Mouse (Mus musculus) layer of hippocampus, postnatal 25 days (tissue): ENCODE results near the gene Olfr1404. TPM values are rescaled to one million over a fixed set of nuclear protein-coding genes. Genes with fewer than 3 reads are reported as not detected.
"Not testable (repeated sequence)": the region's sequence is repeated elsewhere in the genome, so short reads cannot be mapped to it uniquely, and the experiment has no call there.

Experiments
- DNase-seq, 2 experiments: peaks; one replicate each; pipeline ENCODE4 v3.0.0; 2022; ENCODE audit warnings: mixed read lengths in 2 of 2, low spot score in 1 of 2; ENCODE audit errors: extremely low spot score in 1 of 2
- total RNA-seq, 2 experiments: library from RNA; stranded (reverse); gene quantifications; 2 replicates each; pipeline ENCODE4 v1.2.3; 2021

Gene Olfr1404
- total RNA-seq, result not detected

DNA sequence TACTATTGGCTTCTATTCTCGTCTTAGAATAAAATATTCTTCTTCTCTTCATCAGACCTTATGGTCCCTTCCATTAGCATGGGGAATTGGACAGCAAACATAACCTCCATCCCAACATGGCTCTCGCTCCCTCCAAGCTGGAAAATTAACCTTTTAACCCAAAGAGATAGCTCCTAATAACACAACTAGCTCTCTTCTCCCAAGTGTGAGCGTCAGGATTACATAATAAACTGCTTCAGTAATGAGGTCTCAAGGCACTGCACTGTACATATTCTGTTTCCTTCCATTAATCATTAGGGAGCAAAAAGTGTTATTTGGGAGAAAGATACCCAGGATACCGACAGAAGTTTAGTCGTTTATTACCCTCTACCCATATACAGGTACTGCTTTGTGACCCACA, at the start of gene Olfr1404:
Olfr1404 (plus strand) TSS at position 301 of the 400 bp plus-strand sequence.
- no peak for DNase-seq

DNA sequence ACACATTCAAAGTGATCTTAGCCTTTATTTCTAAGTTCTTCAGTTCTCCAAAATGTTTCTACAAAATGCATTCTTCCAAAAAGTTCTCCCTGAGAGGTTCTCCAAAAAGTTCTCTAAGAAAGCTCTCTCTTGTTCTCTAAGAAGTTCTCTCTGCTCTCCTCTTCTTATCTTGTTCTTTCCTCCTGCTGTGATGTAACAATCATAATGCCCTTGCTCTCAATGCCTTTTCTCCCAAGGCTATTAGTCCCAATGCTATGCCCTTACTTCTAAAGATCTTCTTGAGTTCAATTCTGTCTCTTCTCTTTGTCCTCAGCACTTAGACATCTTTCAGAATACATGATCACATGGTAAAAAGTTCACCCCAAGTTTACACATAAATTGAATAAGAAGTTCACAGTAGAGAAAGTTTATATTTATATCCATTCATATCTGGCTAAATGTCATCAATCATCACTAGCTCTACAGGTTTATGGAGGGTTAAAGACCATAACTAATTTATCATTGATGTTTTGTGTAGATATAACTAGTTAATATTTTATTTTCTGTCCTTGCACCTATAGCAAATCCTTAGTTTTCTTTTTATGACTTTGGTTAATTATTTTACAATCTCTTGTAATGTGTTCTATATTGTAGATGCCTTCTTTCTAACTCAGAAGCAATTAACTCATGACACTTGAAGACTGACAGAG, 37.9 kb upstream of the Olfr1404 start:
- no peak for DNase-seq

DNA sequence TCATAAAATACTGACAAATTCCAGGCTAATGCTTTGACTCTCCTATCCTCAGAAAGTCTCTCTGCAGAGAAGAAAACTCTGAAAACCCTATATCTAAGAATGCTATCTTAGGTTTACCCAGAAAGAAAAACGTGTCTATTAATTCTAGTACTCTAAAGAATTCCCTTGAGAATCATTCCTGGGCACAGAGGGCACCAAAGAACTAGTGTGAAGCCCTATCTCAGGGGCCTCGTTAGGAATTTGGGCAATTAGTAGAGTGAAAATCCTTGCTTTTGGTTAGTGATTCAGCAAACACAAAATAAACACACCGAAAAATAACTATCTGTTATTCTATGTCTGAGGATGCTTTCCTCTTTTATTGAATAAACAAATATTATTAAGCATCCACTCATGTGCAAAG, 21.7 kb upstream of the Olfr1404 start, which contains the start of gene Olfr1406:
Olfr1406 (minus strand) TSS at position 101 of the 400 bp plus-strand sequence.
- no peak for DNase-seq

DNA sequence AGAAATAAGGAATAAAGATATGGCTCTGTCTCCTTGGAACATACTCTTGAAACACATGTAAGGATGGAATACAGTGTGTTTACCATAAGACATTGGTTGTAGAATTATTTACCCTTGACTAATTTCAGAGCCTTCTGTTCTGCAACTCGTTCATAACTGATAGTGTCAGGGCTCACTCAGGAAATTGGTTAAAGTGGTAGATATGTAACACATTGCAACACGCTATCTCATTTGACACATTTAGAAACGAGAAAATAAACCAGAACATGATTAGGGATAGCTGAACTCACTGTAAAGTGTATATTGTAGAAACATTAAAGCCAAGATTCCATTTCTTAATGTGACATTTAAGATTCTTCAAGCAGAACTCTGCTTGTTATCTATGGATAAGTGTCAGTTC, 20.1 kb upstream of the Olfr1404 start:
- DNase-seq, result no peak

DNA sequence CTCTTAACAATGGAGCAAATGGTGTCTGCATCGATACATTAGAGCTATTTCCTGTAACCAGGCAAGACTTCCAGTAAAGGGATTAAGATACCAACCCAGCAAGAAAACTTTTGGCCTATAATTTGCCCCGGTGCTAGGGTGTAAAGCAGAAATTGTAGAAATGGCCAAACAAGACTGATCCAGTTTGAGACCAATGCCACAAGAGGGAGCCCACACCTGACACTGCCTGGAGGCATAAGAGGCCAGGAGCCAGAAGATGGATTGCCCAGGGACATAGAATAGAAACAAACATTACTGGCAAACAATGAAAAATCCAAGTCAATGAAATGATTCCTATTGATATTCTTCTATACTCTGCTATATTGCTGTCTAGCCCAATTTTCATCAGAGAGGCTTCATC, 15.8 kb upstream of the Olfr1404 start:
- no peak for DNase-seq

DNA sequence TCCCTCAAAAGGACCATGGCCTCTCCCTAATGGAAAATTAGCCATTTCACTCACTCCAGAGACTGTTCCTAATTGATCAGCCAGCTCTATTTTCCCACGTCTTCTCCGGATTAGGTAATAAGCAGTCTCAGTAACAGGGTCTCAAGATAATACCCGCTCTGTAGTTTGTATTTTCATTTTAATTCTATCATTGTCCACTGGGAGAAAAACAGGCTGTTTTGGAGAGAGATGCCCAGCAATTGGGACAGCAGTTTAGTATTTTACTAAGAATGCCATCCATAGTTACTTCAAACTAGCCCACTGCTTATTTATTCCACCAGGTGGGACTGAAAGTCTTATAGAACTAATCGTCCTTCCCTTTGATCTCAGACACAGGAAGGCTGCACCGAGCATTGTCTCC, 14.7 kb upstream of the Olfr1404 start, which contains the start of gene Olfr218:
Olfr218 (plus strand) TSS at position 301 of the 400 bp plus-strand sequence.
- no peak for DNase-seq

DNA sequence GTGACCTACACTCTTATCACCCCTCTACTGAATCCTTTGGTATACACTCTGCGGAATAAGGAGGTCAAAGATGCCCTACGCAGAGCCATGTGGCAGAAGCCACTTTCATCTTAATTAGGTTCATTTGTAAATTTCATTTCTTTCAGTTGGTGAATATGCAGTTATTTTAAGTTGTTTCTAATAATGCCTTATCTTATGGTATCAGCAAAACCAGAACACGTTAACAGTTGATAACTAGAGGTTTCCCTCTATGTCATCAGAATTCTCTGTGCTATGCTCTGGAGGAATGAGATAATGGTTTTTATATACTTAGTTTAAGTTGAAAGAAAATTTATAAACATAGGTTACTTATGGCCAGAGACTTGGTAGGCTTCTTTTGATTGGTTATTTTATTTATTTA, 4.3 kb downstream of the Olfr1404 start:
- no peak for DNase-seq

DNA sequence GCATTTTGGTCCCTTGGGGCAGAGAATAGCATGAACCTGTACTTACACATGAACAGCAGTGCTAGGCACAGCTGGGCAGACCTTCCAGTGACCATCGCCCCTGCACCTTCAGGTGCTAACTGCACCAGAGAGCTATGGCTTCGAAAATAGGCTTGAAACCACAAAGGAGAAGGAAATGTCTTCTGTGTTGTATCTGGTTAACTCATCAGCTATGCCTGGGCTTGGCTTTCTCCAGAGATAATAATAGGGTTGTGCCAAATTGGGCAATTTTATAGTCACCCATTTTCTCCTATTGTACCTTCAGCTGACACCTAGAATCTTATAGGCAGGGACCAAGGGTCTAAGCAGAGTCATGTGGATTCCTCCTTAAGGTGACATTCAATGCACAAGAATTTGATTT, 14.9 kb downstream of the Olfr1404 start, which contains the start of gene Fcer1a:
Fcer1a (minus strand) TSS at position 134 of the 400 bp plus-strand sequence.
- DNase-seq, result no peak

DNA sequence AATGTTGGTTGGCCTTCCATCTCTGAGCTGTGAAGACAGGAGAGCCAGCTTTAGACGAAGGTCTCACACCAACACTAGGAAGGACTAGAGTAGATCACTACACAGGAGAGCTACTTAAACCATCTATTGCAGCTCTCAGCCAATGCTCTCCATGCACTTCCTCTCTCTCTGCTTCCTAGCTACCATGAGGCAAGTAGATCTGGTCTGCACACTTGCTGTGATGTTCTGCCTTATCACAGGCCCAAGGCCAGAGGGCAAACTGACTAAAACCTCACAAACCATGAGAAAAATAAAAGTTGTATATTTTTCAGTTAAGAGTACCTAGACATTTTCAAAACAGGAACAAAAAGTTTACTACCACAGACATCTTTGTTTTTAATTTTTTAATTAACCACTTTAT, 24.8 kb downstream of the Olfr1404 start:
- DNase-seq, result not testable (repeated sequence)

DNA sequence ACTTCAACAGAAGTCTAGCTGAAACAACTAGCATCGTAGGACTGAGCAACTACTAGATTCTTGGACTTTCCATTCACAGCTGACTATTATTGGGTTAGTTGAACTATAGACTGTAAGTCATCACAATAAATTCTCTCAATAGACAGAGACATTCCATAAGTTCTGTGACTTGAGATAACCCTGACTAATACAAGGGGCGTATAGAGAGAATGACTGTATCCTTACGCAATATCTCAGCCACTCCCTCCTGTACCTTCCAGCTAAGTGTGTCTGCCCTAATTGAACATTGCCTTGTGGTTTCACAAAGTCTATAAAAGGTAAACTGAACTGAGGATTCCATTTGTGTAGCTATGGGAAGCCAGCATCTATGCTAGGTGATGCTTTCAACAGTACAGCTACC, 37.7 kb downstream of the Olfr1404 start:
- no peak for DNase-seq

DNA sequence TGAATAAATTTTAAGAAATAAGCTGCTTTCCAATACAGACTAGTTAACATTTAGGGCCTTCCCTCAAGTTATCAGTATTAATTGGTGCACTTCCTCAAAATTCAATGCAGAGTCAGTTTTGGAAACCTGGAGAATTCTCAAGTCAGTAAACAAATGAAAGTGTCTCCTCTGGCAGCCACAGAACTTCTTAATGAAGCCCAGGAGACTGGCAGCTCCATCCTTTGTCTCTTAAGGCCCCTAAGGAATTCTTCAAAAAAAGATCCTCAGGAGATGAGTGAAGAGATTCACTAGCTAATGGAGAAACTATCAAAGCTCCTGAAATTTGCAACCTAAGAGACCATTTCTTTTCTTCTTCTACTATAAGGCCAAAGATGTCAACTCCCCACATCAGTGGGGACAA, 53.5 kb downstream of the Olfr1404 start, which contains the start of gene Olfr418:
Olfr418 (plus strand) TSS at position 301 of the 400 bp plus-strand sequence.
- no peak for DNase-seq

Other genes with a start within 250 kb of the Olfr1404 start
- gene Olfr1408, start 75.0 kb upstream of the Olfr1404 start, total RNA-seq, result not detected
- gene Olfr1406, start 21.8 kb upstream of the Olfr1404 start, total RNA-seq, result not detected
- not detected for gene Olfr218, start 14.6 kb upstream of the Olfr1404 start, total RNA-seq
- not detected for gene Fcer1a, start 14.8 kb downstream of the Olfr1404 start, total RNA-seq
- not detected for gene Olfr418, start 53.6 kb downstream of the Olfr1404 start, total RNA-seq
- not detected for gene Mptx2, start 65.4 kb downstream of the Olfr1404 start, total RNA-seq
- 10 to 100 TPM; 64.9 to 73.8 TPM for gene Ackr1, start 121.4 kb downstream of the Olfr1404 start, total RNA-seq
- gene Aim2, start 138.5 kb downstream of the Olfr1404 start, total RNA-seq, result 1 to 10 TPM; 3.2 to 4.6 TPM
- 100 to 1,000 TPM; 362 to 370 TPM for gene Cadm3, start 155.3 kb downstream of the Olfr1404 start, total RNA-seq